Mouse (Mus musculus) layer of hippocampus, postnatal 10 days (tissue): ENCODE data around the gene Efna1. TPM values are rescaled to one million over a fixed set of nuclear protein-coding genes. Genes with fewer than 3 reads are reported as not detected.
A peak's percentile ranks its signal among the peaks of the same experiment; 100 is the strongest.

ENCODE experiments used
- DNase-seq, 2 experiments: peaks; one replicate each; pipeline ENCODE4 v3.0.0; 2021; ENCODE audit warnings: low spot score in 2 of 2
- total RNA-seq, 2 experiments: library from RNA; stranded (reverse); gene quantifications; 2 replicates each; pipeline ENCODE4 v1.2.3; 2021

Efna1 gene
- total RNA-seq, 2 experiments from 2014 or later, result 6.4 to 7.2 TPM

- peak in 1 of 2 experiments; percentile 34 for DNase-seq
Measured at GRCm38 (mm10) chr3:89280050-89280605, 814 bp downstream of the Efna1 start.

- peak; percentile 71 to 74 for DNase-seq
Measured at GRCm38 (mm10) chr3:89279153-89279890, 1.6 kb downstream of the Efna1 start.

- DNase-seq, result no peak
Measured at GRCm38 (mm10) chr3:89278643-89279042, 2.3 kb downstream of the Efna1 start.

- DNase-seq, result no peak
Measured at GRCm38 (mm10) chr3:89278107-89278506, 2.8 kb downstream of the Efna1 start.

GRCm38 (mm10) chr3:89277281-89278021 is 3.5 kb downstream of the Efna1 start:
- peak in 1 of 2 experiments; percentile 40 for DNase-seq

GRCm38 (mm10) chr3:89276061-89276460 is 4.9 kb downstream of the Efna1 start:
- DNase-seq, result no peak

- no peak for DNase-seq
Measured at GRCm38 (mm10) chr3:89271760-89272159, 9.2 kb downstream of the Efna1 start.

GRCm38 (mm10) chr3:89270891-89271290 is 10.1 kb downstream of the Efna1 start:
- peak; percentile 55 to 59 for DNase-seq

GRCm38 (mm10) chr3:89270051-89270755 is 10.7 kb downstream of the Efna1 start, which contains the start of gene Slc50a1:
Gene Slc50a1, minus strand, starts transcription at chr3:89270570.
- peak; percentile 87 to 94 for DNase-seq

- no peak for DNase-seq
Measured at GRCm38 (mm10) chr3:89268916-89269315, 12.0 kb downstream of the Efna1 start.

GRCm38 (mm10) chr3:89266439-89266893 is 14.5 kb downstream of the Efna1 start:
- peak; percentile 73 to 81 for DNase-seq

- DNase-seq, result no peak
Measured at GRCm38 (mm10) chr3:89262417-89262816, 18.5 kb downstream of the Efna1 start.

GRCm38 (mm10) chr3:89260211-89260610 is 20.7 kb downstream of the Efna1 start:
- no peak for DNase-seq

GRCm38 (mm10) chr3:89259076-89259475 is 21.9 kb downstream of the Efna1 start, which contains the start of gene Dpm3:
Gene Dpm3, plus strand, starts transcription at chr3:89259358.
- DNase-seq, result no peak

- no peak for DNase-seq
Measured at GRCm38 (mm10) chr3:89256177-89256576, 24.8 kb downstream of the Efna1 start.

GRCm38 (mm10) chr3:89254994-89255393 is 25.9 kb downstream of the Efna1 start:
- DNase-seq, result no peak

GRCm38 (mm10) chr3:89251365-89251895 is 29.5 kb downstream of the Efna1 start:
- no peak for DNase-seq

- DNase-seq, result peak in 1 of 2 experiments; percentile 68
Measured at GRCm38 (mm10) chr3:89250435-89251040, 30.4 kb downstream of the Efna1 start.

GRCm38 (mm10) chr3:89247466-89247865 is 33.5 kb downstream of the Efna1 start:
- no peak for DNase-seq
